Mouse (Mus musculus): ENCODE results near the gene Ptcd1. TPM values are rescaled to one million over a fixed set of nuclear protein-coding genes. Genes with fewer than 3 reads are reported as not detected.

The Ptcd1 gene
- polyA plus RNA-seq, 1 experiment, result 15.3 TPM

DNA sequence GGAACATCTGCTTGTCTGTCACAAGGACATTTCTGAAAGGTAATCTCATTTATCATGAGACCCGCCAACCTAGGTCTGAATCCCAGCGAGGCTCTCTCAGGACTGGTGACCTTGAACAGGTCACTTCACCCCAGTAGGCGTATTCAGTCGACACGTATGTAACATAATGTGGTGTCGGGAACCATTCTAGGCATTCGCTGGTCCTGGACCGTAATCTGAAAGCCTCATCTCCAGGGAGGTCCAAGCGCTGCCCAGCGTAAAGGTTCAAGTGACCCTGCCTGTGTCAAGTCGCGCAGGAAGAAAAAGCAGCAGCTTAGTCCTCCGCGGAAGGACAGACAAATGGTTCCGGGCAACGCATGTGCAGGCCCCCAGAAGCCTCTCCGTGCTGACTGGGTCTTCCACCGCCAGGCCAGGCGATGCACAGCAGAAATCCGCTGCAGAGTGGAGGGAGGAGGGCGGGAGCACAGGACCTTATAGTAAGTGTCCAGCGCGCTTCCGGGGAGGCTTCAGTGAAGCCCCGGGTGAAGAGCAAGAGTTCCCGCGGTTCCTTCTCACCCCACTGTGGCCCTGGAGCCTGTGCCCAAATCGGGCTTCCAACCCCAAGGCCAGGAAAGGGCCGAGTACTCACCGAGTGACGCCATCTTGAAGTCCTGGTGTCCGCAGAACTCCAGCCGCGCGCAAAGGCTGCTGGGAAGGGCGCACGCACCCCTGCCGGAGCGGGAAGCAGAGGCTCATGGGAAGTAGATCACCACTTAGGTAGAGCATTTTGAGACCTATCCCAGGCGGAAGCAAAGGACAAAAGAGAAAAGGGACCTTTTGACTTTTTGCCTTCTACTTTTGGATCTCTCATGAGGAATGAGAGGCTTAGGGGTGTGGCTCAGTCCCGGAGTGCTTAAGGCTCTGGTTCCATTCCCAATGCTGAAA lies 24.2 kb upstream of the Ptcd1 start:
- WGBS, result under 1% methylated on average over 41 of the region's 41 CpGs
- TF ChIP-seq CTCF (conservative IDR thresholded peaks at IDR 0.05; ENCODE audit: insufficient read depth, insufficient read length, low read depth, low read length), result no peak
- peak; percentile 65 for TF ChIP-seq POLR2A (IDR thresholded peaks at IDR 0.05; ENCODE audit: low read depth, low read length)

DNA sequence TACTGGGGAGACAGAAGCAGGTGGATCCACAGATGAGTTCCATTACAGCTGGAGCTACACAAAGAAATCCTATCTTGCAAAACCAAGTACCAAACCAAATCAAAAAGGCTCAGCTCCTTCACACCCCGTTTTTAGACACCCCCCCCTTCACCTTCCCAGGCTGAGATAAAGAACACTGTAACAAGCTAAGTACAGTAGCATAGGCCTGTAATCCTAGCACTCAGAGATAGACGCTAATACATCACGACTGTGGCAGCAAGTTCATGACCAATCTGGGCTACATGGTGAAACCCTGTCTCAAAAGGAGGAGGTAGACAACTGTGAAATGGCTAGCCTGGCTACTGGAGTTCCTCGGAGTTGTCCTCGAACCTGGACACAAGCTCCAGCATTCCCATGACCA lies 23.5 kb upstream of the Ptcd1 start:
- H3K27me3 ChIP-seq (replicated peaks; ENCODE audit: control insufficient read depth, insufficient read depth, low read length), result no peaks in the 10 kb centered on the region
- H3K36me3 ChIP-seq (ENCODE audit: control insufficient read depth, insufficient read depth, low read length), result peaks cover 3% of the 10 kb centered on the region
- TF ChIP-seq POLR2A (IDR thresholded peaks at IDR 0.05; ENCODE audit: low read depth, low read length), result no peak
- no peak for TF ChIP-seq CTCF (conservative IDR thresholded peaks at IDR 0.05; ENCODE audit: insufficient read depth, insufficient read length, low read depth, low read length)
- peaks cover 13% of the 10 kb centered on the region; the same call in 1 of the 2 replicates for H3K4me1 ChIP-seq (ENCODE audit: control insufficient read depth, insufficient read depth, low read length)
- 16% methylated on average over 5 of the region's 5 CpGs for WGBS
- peak overlapping the region; percentile 80 for H3K4me3 ChIP-seq (ENCODE audit: insufficient read depth, low read depth, low read length)
- peak overlapping the region; percentile 91 for H3K27ac ChIP-seq (ENCODE audit: insufficient read depth, low read depth, low read length)
- no peak for DNase-seq

More for the DNA sequence above, 24.2 kb upstream of the Ptcd1 start:
- Histone ChIP-seq H3K4me3 (ENCODE audit: insufficient read depth, low read depth, low read length) (peak overlapping the region; percentile 80), H3K4me1 (ENCODE audit: control insufficient read depth, insufficient read depth, low read length) (peaks cover 13% of the 10 kb centered on the region; the same call in 1 of the 2 replicates), H3K36me3 (ENCODE audit: control insufficient read depth, insufficient read depth, low read length) (peaks cover 3% of the 10 kb centered on the region), H3K27ac (ENCODE audit: insufficient read depth, low read depth, low read length) (peak overlapping the region; percentile 91), H3K27me3 (replicated peaks; ENCODE audit: control insufficient read depth, insufficient read depth, low read length) (no peaks in the 10 kb centered on the region)
- peak; percentile 96 for DNase-seq

DNA sequence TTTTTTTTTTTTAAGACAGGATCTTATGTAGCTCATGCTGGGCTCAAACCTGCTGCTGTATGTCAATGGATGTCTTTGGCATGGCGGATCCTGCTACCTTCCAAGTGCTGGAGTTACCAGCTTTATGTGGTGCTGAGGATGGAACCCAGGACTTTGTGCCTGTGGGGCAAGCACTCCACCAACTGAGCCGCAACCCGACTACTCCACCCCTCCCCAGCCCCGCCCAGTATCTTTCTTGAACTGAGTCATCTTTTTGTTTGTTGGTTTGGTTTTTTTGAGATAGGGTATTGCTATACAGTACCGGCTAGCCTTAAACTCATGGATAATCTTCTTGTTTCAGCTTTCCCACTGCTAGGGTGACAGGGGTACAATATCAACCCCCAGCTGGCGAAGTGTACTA lies 22.5 kb upstream of the Ptcd1 start:
- no peaks in the 10 kb centered on the region for H3K27me3 ChIP-seq (replicated peaks; ENCODE audit: control insufficient read depth, insufficient read depth, low read length)
- WGBS, result 92% methylated on average over 6 of the region's 6 CpGs
- TF ChIP-seq CTCF (conservative IDR thresholded peaks at IDR 0.05; ENCODE audit: insufficient read depth, insufficient read length, low read depth, low read length), result no peak
- TF ChIP-seq POLR2A (IDR thresholded peaks at IDR 0.05; ENCODE audit: low read depth, low read length), result no peak
- peaks cover 13% of the 10 kb centered on the region; the same call in 1 of the 2 replicates for H3K4me1 ChIP-seq (ENCODE audit: control insufficient read depth, insufficient read depth, low read length)
- H3K36me3 ChIP-seq (ENCODE audit: control insufficient read depth, insufficient read depth, low read length), result no peaks in the 10 kb centered on the region; the same call in 1 of the 2 replicates
- no peak overlapping the region for H3K4me3 ChIP-seq (ENCODE audit: insufficient read depth, low read depth, low read length)
- no peak for DNase-seq
- no peak overlapping the region for H3K27ac ChIP-seq (ENCODE audit: insufficient read depth, low read depth, low read length)

DNA sequence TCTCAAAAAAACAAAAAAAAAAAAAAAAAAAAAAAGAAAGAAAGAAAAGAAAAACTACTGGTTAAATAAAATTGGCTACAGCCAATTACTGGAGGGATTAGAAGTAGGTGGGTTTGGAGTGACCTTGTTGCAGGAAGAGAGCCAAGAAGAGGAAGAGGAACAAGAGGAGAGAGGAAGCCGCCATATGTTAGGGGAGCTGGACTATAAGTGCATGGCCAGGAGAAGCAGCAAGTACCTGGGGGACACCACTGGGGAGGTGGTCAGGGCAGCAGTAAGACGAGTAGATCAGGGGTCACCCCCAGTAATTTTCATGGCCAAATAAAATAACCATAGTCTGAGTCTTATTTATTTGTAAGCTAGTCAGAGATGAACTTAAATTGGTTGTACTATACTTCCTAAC lies 18.3 kb upstream of the Ptcd1 start:
- no peak for DNase-seq
- Histone ChIP-seq H3K4me3 (ENCODE audit: insufficient read depth, low read depth, low read length) (no peak overlapping the region), H3K36me3 (ENCODE audit: control insufficient read depth, insufficient read depth, low read length) (no peaks in the 10 kb centered on the region; the same call in 1 of the 2 replicates), H3K27me3 (replicated peaks; ENCODE audit: control insufficient read depth, insufficient read depth, low read length) (no peaks in the 10 kb centered on the region), H3K4me1 (ENCODE audit: control insufficient read depth, insufficient read depth, low read length) (peaks cover 6% of the 10 kb centered on the region; the same call in 1 of the 2 replicates), H3K27ac (ENCODE audit: insufficient read depth, low read depth, low read length) (no peak overlapping the region)
- TF ChIP-seq CTCF (conservative IDR thresholded peaks at IDR 0.05; ENCODE audit: insufficient read depth, insufficient read length, low read depth, low read length), result no peak
- no peak for TF ChIP-seq POLR2A (IDR thresholded peaks at IDR 0.05; ENCODE audit: low read depth, low read length)
- WGBS, result 89% methylated on average over 2 of the region's 2 CpGs

DNA sequence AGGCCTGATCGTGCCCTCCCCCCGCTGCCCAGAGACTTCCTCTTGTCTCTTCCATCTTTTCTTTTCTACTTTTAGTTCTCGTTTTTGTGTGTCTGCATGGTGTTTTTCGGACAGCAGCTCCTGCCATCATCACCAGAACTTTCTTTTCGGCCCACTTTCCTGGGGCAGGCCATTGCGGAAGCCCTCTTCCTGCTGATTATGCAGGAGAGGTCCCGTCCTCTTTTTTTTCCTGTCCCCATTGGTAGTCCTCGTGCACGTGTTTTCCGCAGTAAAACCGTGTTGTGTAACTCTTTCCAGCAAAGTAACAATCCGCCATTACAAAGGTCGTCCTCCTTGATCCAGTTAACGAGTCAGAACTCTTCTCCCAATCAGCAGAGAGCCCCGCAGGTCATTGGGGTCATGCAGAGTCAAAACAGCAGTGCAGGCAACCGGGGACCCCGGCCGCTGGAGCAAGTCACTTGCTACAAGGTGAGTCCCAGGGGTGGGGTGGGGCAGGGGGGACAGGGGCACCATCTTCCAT lies 11.6 kb upstream of the Ptcd1 start:
- Histone ChIP-seq H3K27me3 (replicated peaks; ENCODE audit: control insufficient read depth, insufficient read depth, low read length) (no peaks in the 10 kb centered on the region), H3K4me1 (ENCODE audit: control insufficient read depth, insufficient read depth, low read length) (no peaks in the 10 kb centered on the region), H3K27ac (ENCODE audit: insufficient read depth, low read depth, low read length) (no peak overlapping the region), H3K36me3 (ENCODE audit: control insufficient read depth, insufficient read depth, low read length) (peaks cover 1% of the 10 kb centered on the region; the same call in 1 of the 2 replicates), H3K4me3 (ENCODE audit: insufficient read depth, low read depth, low read length) (no peak overlapping the region)
- no peak for TF ChIP-seq POLR2A (IDR thresholded peaks at IDR 0.05; ENCODE audit: low read depth, low read length)
- no peak for TF ChIP-seq CTCF (conservative IDR thresholded peaks at IDR 0.05; ENCODE audit: insufficient read depth, insufficient read length, low read depth, low read length)
- no peak for DNase-seq
- 74% methylated on average over 18 of the region's 18 CpGs for WGBS

DNA sequence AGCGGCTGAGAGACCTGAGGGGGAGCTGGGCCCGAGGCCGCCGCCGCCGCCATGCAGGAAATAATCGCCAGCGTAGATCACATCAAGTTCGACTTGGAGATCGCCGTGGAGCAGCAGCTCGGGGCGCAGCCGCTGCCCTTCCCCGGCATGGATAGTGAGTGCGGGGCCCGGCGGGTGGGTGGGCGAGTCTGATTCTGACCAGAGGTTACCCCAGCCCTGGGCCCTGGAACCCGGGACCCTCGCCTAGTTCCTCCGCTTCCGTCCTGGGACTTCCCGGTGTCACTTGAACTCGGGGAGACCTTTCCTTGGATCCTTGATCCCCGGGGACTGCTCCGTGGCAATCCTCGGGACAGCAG lies 376 bp upstream of the Ptcd1 start:
- Histone ChIP-seq H3K36me3 (ENCODE audit: control insufficient read depth, insufficient read depth, low read length) (no peaks in the 10 kb centered on the region), H3K27me3 (replicated peaks; ENCODE audit: control insufficient read depth, insufficient read depth, low read length) (no peaks in the 10 kb centered on the region), H3K4me1 (ENCODE audit: control insufficient read depth, insufficient read depth, low read length) (peaks cover 9% of the 10 kb centered on the region), H3K4me3 (ENCODE audit: insufficient read depth, low read depth, low read length) (peak overlapping the region; percentile 82), H3K27ac (ENCODE audit: insufficient read depth, low read depth, low read length) (no peak overlapping the region)
- TF ChIP-seq CTCF (conservative IDR thresholded peaks at IDR 0.05; ENCODE audit: insufficient read depth, insufficient read length, low read depth, low read length), result no peak
- TF ChIP-seq POLR2A (IDR thresholded peaks at IDR 0.05; ENCODE audit: low read depth, low read length), result no peak
- WGBS, result under 1% methylated on average over 28 of the region's 28 CpGs
- DNase-seq, result no peak

DNA sequence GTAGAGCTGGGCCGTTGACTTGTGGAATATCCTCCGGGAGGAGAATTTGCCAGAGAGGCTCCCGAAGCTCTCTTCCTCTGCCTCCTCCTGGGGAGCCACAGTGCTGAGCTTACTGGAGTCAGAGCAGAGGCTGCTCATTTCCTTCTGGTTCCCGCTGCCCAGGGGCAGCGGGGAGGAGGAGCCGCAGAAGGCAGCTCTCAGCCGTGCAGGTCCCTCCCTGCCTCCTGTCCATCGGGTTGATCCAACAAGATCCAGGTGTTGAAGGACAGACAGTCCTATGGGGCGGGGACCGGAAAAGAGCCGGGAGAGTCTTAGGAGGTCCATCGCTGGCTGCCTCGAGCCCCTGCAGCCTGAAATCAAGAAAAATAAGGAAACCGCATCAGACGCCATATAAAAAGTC lies 1.7 kb downstream of the Ptcd1 start:
- 70% methylated on average over 15 of the region's 15 CpGs for WGBS
- DNase-seq, result no peak
- TF ChIP-seq POLR2A (IDR thresholded peaks at IDR 0.05; ENCODE audit: low read depth, low read length) (no peak), CTCF (conservative IDR thresholded peaks at IDR 0.05; ENCODE audit: insufficient read depth, insufficient read length, low read depth, low read length) (no peak)
- Histone ChIP-seq H3K27me3 (replicated peaks; ENCODE audit: control insufficient read depth, insufficient read depth, low read length) (no peaks in the 10 kb centered on the region), H3K27ac (ENCODE audit: insufficient read depth, low read depth, low read length) (no peak overlapping the region), H3K4me3 (ENCODE audit: insufficient read depth, low read depth, low read length) (no peak overlapping the region), H3K36me3 (ENCODE audit: control insufficient read depth, insufficient read depth, low read length) (no peaks in the 10 kb centered on the region), H3K4me1 (ENCODE audit: control insufficient read depth, insufficient read depth, low read length) (peaks cover 9% of the 10 kb centered on the region)

All from kidney, adult 2 months (tissue).